Mouse (Mus musculus) heart, embryonic 10.5 days (tissue): ENCODE measurements around the gene Slc38a2. TPM values are rescaled to one million over a fixed set of nuclear protein-coding genes. Genes with fewer than 3 reads are reported as not detected.

ENCODE experiments used
- DNase-seq: peaks from one replicate; pipeline ENCODE4 v3.0.0-alpha.2; 2017; ENCODE audit warnings: low spot score
- H3K27ac ChIP-seq: fragments of 300-500 bp; sonication (generic); 2 replicates; pipeline ENCODE4 v1.5.1; 2016; ENCODE audit warnings: mild to moderate bottlenecking
- H3K27me3 ChIP-seq: fragments of 300-500 bp; sonication (generic); 2 replicates; pipeline ENCODE4 v1.6.1; 2016; ENCODE audit warnings: mild to moderate bottlenecking; ENCODE audit not compliant: poor library complexity, insufficient read depth, severe bottlenecking
- H3K36me3 ChIP-seq: fragments of 300-500 bp; sonication (generic); 2 replicates; pipeline ENCODE4 v1.6.1; 2016; ENCODE audit warnings: mild to moderate bottlenecking, moderate library complexity
- H3K4me1 ChIP-seq: fragments of 300-500 bp; sonication (generic); 2 replicates; pipeline ENCODE4 v1.6.1; 2016; ENCODE audit warnings: mild to moderate bottlenecking
- H3K4me3 ChIP-seq: fragments of 300-500 bp; sonication (generic); 2 replicates; pipeline ENCODE4 v1.5.1; 2016; ENCODE audit warnings: mild to moderate bottlenecking, moderate library complexity
- H3K9me3 ChIP-seq: fragments of 300-500 bp; sonication (generic); 2 replicates; pipeline ENCODE4 v1.6.1; 2016; ENCODE audit warnings: mild to moderate bottlenecking, moderate library complexity
- WGBS: fragments of 180-500 bp; shearing (Covaris S2); methylation state at CpG from one replicate; pipeline ENCODE4 v1.1.7; 2016; 5-methylcytosine and 5-hydroxymethylcytosine counted together
- polyA plus RNA-seq: library from polyadenylated mRNA; unstranded; fragments of >200 nt; fragmentation: Nextera tagmentation; extraction: Ambion mirVana; gene quantifications from 2 replicates; pipeline ENCODE4 v1.2.1, GENCODE M21; 2016

The Slc38a2 gene
- polyA plus RNA-seq, 1 experiment from 2014 or later, result 113 TPM

- WGBS, result 93% methylated on average over 12 of the region's 12 CpGs
- Histone ChIP-seq H3K27me3 (no peaks in the 10 kb centered on the region), H3K9me3 (no peaks in the 10 kb centered on the region), H3K27ac (no peak overlapping the region), H3K4me3 (no peak overlapping the region), H3K4me1 (peaks cover 15% of the 10 kb centered on the region), H3K36me3 (peaks cover 68% of the 10 kb centered on the region)
- no peak for DNase-seq
Observed at GRCm38 (mm10) chr15:96688784-96689318, 10.7 kb downstream of the Slc38a2 start.

GRCm38 (mm10) chr15:96688036-96688435, 11.5 kb downstream of the Slc38a2 start:
- H3K27me3 ChIP-seq, result no peaks in the 10 kb centered on the region
- no peaks in the 10 kb centered on the region for H3K9me3 ChIP-seq
- peaks cover 15% of the 10 kb centered on the region for H3K4me1 ChIP-seq
- H3K4me3 ChIP-seq, result no peak overlapping the region
- no peak overlapping the region for H3K27ac ChIP-seq
- 78% methylated on average over 6 of the region's 6 CpGs for WGBS
- H3K36me3 ChIP-seq, result peaks cover 59% of the 10 kb centered on the region
- no peak for DNase-seq

- H3K4me1 ChIP-seq, result peaks cover 15% of the 10 kb centered on the region
- 56% methylated on average over 1 of the region's 1 CpGs for WGBS
- H3K27ac ChIP-seq, result no peak overlapping the region
- H3K27me3 ChIP-seq, result no peaks in the 10 kb centered on the region
- H3K4me3 ChIP-seq, result no peak overlapping the region
- peaks cover 53% of the 10 kb centered on the region for H3K36me3 ChIP-seq
- H3K9me3 ChIP-seq, result no peaks in the 10 kb centered on the region
- no peak for DNase-seq
Observed at GRCm38 (mm10) chr15:96687366-96687765, 12.2 kb downstream of the Slc38a2 start.

- Histone ChIP-seq H3K27me3 (no peaks in the 10 kb centered on the region), H3K27ac (no peak overlapping the region), H3K36me3 (peaks cover 44% of the 10 kb centered on the region), H3K4me3 (no peak overlapping the region), H3K4me1 (peaks cover 15% of the 10 kb centered on the region), H3K9me3 (no peaks in the 10 kb centered on the region)
- DNase-seq, result no peak
- WGBS, result 76% methylated on average over 9 of the region's 9 CpGs
Observed at GRCm38 (mm10) chr15:96686201-96687159, 13.1 kb downstream of the Slc38a2 start.

GRCm38 (mm10) chr15:96685273-96685672, 14.3 kb downstream of the Slc38a2 start:
- no peak overlapping the region for H3K27ac ChIP-seq
- peaks cover 2% of the 10 kb centered on the region; the same call in 1 of the 2 replicates for H3K27me3 ChIP-seq
- 75% methylated on average over 6 of the region's 6 CpGs for WGBS
- H3K9me3 ChIP-seq, result no peaks in the 10 kb centered on the region
- peaks cover 15% of the 10 kb centered on the region for H3K4me1 ChIP-seq
- DNase-seq, result no peak
- peaks cover 32% of the 10 kb centered on the region for H3K36me3 ChIP-seq
- no peak overlapping the region for H3K4me3 ChIP-seq

- H3K4me3 ChIP-seq, result peak overlapping the region; percentile 6; the same call in 1 of the 2 replicates
- H3K27ac ChIP-seq, result no peak overlapping the region
- peaks cover 23% of the 10 kb centered on the region for H3K36me3 ChIP-seq
- no peaks in the 10 kb centered on the region for H3K9me3 ChIP-seq
- H3K4me1 ChIP-seq, result peaks cover 15% of the 10 kb centered on the region
- DNase-seq, result no peak
- H3K27me3 ChIP-seq, result peaks cover 12% of the 10 kb centered on the region
- WGBS, result 32% methylated on average over 11 of the region's 11 CpGs
Observed at GRCm38 (mm10) chr15:96684132-96684830, 15.2 kb downstream of the Slc38a2 start.

- WGBS, result 44% methylated on average over 19 of the region's 19 CpGs
- DNase-seq, result no peak
Observed at GRCm38 (mm10) chr15:96678871-96679773, 20.4 kb downstream of the Slc38a2 start.

GRCm38 (mm10) chr15:96676518-96676917, 23.0 kb downstream of the Slc38a2 start:
- H3K36me3 ChIP-seq, result no peaks in the 10 kb centered on the region
- no peak overlapping the region for H3K27ac ChIP-seq

More at GRCm38 (mm10) chr15:96678871-96679773, 20.4 kb downstream of the Slc38a2 start:
- no peaks in the 10 kb centered on the region for H3K9me3 ChIP-seq
- H3K36me3 ChIP-seq, result no peaks in the 10 kb centered on the region
- peaks cover 10% of the 10 kb centered on the region for H3K4me1 ChIP-seq
- H3K4me3 ChIP-seq, result no peak overlapping the region
- no peak overlapping the region for H3K27ac ChIP-seq
- peaks cover 16% of the 10 kb centered on the region for H3K27me3 ChIP-seq

GRCm38 (mm10) chr15:96675744-96676143, 23.8 kb downstream of the Slc38a2 start:
- Histone ChIP-seq H3K4me3 (no peak overlapping the region), H3K27ac (no peak overlapping the region), H3K27me3 (peaks cover 16% of the 10 kb centered on the region), H3K9me3 (no peaks in the 10 kb centered on the region), H3K4me1 (peaks cover 8% of the 10 kb centered on the region; the same call in 1 of the 2 replicates), H3K36me3 (no peaks in the 10 kb centered on the region)
- 77% methylated on average over 15 of the region's 15 CpGs for WGBS
- DNase-seq, result no peak

More at GRCm38 (mm10) chr15:96676518-96676917, 23.0 kb downstream of the Slc38a2 start:
- DNase-seq, result no peak
- 57% methylated on average over 10 of the region's 10 CpGs for WGBS
- Histone ChIP-seq H3K9me3 (no peaks in the 10 kb centered on the region), H3K4me1 (peaks cover 8% of the 10 kb centered on the region; the same call in 1 of the 2 replicates), H3K27me3 (peaks cover 16% of the 10 kb centered on the region), H3K4me3 (no peak overlapping the region)

- WGBS, result 83% methylated on average over 11 of the region's 11 CpGs
- Histone ChIP-seq H3K9me3 (no peaks in the 10 kb centered on the region), H3K4me3 (no peak overlapping the region), H3K36me3 (no peaks in the 10 kb centered on the region), H3K27ac (no peak overlapping the region), H3K4me1 (peaks cover 8% of the 10 kb centered on the region; the same call in 1 of the 2 replicates), H3K27me3 (peaks cover 12% of the 10 kb centered on the region)
- no peak for DNase-seq
Observed at GRCm38 (mm10) chr15:96675055-96675454, 24.5 kb downstream of the Slc38a2 start.

- Histone ChIP-seq H3K9me3 (no peaks in the 10 kb centered on the region), H3K27me3 (0 out of 2 replicates have a peak, but pooled peaks cover 4% of the 10 kb centered on the region), H3K36me3 (no peaks in the 10 kb centered on the region), H3K4me3 (no peak overlapping the region), H3K4me1 (peaks cover 8% of the 10 kb centered on the region; the same call in 1 of the 2 replicates), H3K27ac (no peak overlapping the region)
- no peak for DNase-seq
- WGBS, result 55% methylated on average over 1 of the region's 1 CpGs
Observed at GRCm38 (mm10) chr15:96674089-96674488, 25.4 kb downstream of the Slc38a2 start.

GRCm38 (mm10) chr15:96669721-96670120, 29.8 kb downstream of the Slc38a2 start:
- no peak overlapping the region for H3K27ac ChIP-seq
- peaks cover 9% of the 10 kb centered on the region for H3K4me1 ChIP-seq
- 77% methylated on average over 6 of the region's 6 CpGs for WGBS
- DNase-seq, result no peak
- no peaks in the 10 kb centered on the region for H3K36me3 ChIP-seq
- no peak overlapping the region for H3K4me3 ChIP-seq
- H3K27me3 ChIP-seq, result no peaks in the 10 kb centered on the region
- no peaks in the 10 kb centered on the region for H3K9me3 ChIP-seq
